Mouse (Mus musculus) E14TG2a.4 (cell line): Measurements from ENCODE around the gene Atxn7l1.

Source experiments
- CTCF ChIP-seq: conservative IDR thresholded peaks from 2 replicates; pipeline ENCODE4 v1.5.1; 2014; ENCODE audit warnings: low read length
- NANOG ChIP-seq: IDR thresholded peaks from 2 replicates; pipeline ENCODE4 v1.6.1; 2014; ENCODE audit warnings: borderline replicate concordance, low read length, mixed read lengths
- POU5F1 ChIP-seq: IDR thresholded peaks from 2 replicates; pipeline ENCODE4 v1.6.1; 2014; ENCODE audit warnings: low read length, borderline replicate concordance

DNA sequence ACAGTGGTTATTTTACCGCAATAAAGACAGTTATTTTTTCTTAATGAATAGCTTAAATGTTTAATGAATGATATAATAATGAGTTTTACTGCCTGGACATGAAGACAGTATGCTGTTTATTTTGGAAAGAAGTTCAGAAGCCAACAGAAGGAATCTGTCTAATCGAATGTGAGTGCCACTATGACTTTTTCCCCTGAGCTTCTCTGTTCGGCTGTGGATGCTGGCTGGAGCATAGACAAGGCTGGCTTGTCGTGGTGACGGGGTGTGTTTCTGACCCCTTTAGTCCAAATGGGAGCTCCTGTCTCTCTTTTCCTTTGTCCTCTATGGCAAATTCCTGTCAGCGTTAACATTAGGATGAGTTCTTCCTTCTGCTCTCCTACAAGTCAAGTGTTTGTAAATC is 37.6 kb downstream of the Atxn7l1 start:
- TF ChIP-seq POU5F1 (no peak), CTCF (no peak), NANOG (no peak)
